Mouse (Mus musculus) adrenal gland, postnatal 10 days (tissue): ENCODE measurements around the gene Sbno2. TPM values are rescaled to one million over a fixed set of nuclear protein-coding genes. Genes with fewer than 3 reads are reported as not detected.

Experiments used
- DNase-seq: peaks from one replicate; pipeline ENCODE4 v3.0.0; 2021; ENCODE audit warnings: mixed read lengths
- long read RNA-seq, 2 experiments: library from polyadenylated mRNA; stranded (forward); transcript quantifications; one replicate each; pipeline ENCODE4 v2.0.0; 2021
- total RNA-seq, 2 experiments: library from RNA; stranded (reverse); gene quantifications; 2 replicates each; pipeline ENCODE4 v1.2.3; 2021

Gene Sbno2
- total RNA-seq: 10 to 100 TPM; 37.5 to 55.7 TPM
- long read RNA-seq, experiment 1, partial matches to known transcripts: 16 of 41 reads
- long read RNA-seq, experiment 1, other reads (novel, unspliced or antisense): 20 of 41 reads
- long read RNA-seq, experiment 2, partial matches to known transcripts: 10 of 20 reads
- long read RNA-seq, experiment 2, other reads (novel, unspliced or antisense): 10 of 20 reads

DNA sequence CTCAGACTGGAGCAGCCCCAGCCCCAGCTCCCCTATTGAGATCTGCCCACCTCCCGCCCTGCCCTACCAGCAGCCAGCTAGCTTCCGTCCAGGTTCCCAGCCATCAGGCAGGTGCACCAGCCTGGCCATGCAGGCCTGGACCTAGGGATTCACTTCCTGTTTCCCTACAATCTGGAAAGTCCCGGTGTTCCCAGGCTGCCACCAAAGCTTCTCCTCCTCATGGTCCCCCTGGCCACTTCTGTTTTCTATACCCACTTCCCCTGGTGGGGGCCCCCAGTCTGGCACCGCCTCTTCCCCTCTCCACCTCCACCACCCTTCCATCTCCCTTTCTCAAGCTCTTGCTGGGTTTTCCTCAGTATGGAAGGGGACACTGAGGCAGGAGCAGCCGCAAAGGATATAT is at the start of gene Sbno2:
Gene Sbno2, minus strand, starts transcription at position 112 of the 400 bp plus-strand sequence.
- DNase-seq: no peak

GRCm38 (mm10) chr10:80154384-80154783 is 49.0 kb upstream of the Sbno2 start:
- DNase-seq: no peak

GRCm38 (mm10) chr10:80153713-80154112 is 48.3 kb upstream of the Sbno2 start:
- no peak for DNase-seq

GRCm38 (mm10) chr10:80152873-80153260 is 47.5 kb upstream of the Sbno2 start:
- peak; percentile 89 for DNase-seq

DNA sequence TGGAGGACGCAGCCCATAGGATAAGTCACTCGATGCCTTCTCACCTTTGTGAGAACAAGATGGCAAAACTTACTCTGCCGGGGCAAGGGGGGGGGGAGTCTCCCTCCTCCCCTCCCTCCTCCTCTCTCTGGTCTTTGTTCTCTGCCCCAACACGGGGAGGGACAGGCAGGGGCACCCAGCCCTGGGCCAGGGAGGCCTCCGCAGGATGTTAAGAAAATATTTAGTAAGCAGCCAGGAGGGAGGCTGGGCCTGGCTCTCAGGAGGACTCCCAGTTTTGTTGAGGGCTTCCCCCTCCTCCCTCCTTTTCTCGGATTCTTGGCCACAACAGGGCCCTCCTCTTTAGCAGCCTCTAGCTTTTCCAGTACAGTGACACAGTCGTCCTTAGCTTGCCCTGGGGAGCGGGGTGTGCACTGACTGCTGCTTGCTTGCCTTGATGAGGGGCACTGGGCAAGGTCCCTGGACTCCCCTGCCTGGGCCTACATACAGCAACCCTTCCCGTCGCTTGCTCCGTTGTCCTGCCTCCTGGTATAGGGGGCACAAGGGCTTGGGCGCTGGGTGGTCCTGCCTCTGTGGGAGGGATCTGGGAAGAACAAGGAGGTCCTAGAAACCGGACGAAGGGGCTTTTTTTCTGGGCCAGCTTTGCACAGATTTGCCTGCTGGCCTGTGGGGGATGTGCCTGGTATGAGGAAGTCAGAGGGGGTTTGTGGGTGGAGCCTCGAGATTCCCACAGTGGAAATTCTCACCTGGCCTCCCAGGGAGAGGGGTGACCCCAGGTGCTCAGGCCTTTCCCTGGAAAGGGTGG is 46.9 kb upstream of the Sbno2 start:
- peak; percentile 74 for DNase-seq

DNA sequence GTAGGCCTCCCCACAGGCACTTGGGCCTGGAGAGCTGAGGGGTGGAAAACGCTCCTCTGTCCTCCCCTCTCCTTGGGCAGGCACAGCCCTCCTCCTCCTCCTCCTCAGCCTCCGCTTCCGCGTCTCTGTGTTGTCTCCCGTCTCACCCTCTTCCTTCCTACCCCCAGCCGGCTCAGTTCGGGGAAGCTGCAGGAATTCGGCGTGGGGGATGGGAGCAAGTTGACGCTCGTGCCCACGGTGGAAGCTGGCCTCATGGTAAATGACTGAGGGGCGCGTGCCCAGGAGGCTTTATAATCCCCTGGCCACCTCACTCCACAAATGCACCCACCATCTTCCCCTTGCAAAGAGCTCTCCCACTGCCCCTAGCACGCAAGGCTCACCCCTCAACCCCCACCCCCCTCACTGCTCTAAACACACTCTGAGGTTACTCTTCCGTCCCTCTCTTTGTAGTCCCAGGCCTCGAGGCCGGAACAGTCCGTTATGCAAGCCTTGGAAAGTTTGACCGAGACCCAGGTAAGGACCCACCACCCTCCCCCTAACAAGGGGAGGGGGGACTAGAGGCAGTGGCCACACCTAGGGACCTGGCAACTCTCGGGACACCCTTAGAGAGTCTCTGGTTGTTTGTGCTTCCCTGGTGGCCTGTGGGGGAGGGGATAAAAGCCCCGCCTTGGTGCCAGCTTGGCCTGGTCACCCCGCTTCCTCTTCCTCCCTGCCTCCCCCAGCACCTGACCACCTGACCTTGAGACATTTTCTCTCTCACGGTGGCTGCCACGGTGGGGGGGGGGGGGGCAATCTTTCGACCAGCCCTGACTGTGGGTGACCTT is 46.1 kb upstream of the Sbno2 start:
- peak; percentile 82 for DNase-seq

GRCm38 (mm10) chr10:80150226-80151210 is 45.1 kb upstream of the Sbno2 start:
- peak; percentile 75 for DNase-seq

GRCm38 (mm10) chr10:80149291-80150225 is 44.2 kb upstream of the Sbno2 start:
- DNase-seq: peak; percentile 98

DNA sequence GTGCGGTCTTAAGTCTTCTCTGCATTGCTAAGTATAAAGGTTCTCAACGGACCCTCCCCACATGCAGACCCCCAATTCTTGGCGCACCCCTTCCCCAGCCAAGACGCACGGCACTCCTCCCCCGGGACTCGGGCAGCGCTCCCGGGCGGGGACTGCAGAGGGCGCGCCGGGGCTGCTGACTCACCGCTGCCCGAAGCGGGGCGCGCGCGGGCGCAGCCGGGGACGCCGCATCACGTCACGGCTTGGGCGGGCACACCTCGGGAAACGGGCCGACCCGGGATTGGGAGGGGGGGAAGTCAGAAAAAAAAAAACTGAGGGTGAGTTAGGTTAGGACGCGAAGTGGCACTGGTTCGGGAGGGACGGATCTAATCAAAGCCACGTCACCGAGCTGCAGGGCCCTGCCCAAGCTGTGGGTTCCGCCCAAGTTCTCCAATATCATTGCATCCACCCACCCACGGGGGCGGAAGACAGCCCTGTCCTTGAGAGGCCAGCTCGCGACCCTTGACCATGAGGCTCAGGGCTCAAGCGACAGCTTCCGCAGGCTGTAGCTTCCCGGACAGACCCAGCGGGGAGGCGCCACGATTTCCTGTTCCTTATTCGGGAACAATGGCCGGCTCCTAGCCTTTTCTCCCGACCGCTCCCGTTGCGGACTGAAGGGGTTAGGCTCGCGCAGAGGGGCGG is 43.4 kb upstream of the Sbno2 start:
- peak; percentile 97 for DNase-seq

- peak; percentile 95 for DNase-seq
Measured at GRCm38 (mm10) chr10:80147719-80148601, 42.6 kb upstream of the Sbno2 start, which contains the start of gene Midn. Gene Midn (plus strand): TSS chr10:80148272.

DNA sequence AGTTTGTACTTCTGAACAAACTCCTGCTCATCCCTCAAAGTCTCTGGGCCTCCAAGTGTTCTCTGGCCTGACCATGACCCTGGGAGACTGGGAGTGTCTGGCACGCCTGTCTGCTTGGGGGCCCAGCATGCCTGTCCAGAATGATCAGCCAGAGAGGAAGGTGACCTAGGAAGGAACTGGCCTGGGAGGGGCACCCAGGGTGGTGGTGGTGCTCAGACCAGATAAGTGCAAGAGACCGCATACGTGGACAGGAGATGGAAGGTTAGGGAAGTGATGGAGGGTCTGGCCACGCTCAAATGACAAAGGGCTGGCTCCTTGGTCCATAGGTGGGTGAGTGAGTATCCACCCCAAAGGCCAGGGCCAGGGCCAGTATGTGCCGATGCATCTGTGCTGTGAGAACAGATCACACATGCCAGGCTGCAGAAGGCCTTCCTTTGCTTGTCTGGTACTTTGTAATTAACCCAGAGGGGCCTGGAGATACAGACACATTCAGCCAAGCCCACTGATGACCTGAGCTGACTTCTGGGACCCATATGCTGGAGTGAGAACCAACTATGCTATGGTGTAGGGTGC is 41.9 kb upstream of the Sbno2 start:
- peak; percentile 48 for DNase-seq

DNA sequence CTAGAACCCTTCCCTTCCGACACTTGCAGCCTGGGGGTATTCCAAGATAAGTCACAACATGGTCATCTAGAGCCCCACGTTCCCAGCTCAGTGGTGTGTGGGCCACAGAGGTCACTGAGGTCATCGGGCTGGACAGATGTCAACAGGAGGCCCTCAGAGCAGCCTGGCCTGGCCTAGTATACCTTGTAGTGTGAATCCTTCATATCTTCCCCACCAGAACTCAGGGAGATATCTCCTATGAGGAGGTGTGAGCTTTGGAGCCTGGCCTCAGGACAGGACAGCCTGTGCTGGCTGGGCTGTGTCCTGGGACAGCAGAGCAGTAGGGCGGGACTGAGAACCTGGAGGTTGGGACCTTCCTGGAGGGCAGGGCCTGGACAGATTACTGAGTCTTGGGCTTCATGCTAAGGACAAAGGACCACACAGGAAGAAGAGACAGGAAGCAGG is 41.2 kb upstream of the Sbno2 start:
- DNase-seq: peak; percentile 47

DNA sequence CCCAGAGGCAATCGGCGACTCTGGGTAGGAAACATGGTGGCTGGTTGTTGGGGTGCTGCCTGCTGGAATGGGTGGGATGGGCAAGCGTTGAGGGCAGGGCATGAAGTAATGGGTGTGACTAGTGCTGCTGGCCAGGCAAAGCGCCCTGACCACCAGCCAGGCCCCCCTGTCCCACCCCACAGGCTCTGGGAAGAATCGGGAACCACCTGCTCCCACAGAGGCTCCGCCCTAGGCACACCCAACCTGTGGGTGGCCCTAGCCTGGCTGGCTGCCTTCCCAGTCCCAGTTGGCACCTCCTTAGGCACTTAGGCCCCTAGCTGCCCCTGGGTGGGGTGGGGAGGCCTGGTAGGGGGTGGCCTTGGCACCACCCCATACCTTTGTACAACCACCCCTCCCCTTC is 40.5 kb upstream of the Sbno2 start:
- DNase-seq: peak; percentile 67

DNA sequence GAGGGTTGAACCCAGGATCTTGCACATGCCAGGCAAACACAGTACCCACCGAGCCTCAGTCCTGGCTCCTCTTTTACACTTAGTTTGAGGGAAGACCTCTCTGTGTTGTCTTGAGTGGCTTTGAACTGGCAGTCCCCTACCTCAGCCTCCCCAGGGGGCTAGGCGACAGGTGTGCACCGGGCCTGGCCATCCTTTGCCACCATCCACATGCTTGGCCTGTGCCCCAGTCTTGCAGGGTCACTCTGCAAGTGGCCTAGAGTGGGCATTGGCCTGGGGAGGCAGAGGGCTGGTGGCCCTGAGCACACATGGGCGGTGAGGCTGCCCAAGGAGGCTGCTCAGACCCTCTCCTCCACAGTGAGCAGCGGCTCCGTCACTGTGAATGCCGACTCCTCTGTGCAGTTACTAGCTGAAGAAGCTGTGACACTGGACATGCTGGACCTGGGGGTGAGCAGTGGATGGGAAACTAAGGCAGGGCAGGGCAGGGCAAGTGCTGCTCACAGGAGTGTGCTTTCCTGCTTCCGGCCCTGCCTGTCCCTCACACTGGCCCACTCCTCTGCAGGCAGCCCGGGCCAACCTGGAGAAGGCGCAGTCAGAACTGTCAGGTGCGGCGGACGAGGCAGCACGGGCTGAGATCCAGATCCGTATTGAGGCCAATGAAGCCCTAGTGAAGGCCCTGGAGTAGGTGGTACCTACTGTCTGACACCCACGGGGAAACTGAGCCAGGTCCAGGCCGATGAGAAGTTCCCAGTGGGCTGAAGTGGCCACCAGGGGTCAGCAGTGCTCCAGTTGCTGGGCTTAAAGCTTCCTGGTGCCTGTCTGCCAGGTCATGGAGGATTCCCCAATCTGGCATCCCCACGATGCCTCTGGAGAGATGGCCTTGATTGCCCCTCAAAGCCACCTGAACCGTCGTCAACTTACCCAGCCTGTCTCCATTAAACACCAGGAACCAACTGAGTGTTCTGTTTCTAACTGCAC is 39.8 kb upstream of the Sbno2 start:
- DNase-seq: peak; percentile 85

GRCm38 (mm10) chr10:80144159-80144558 is 38.8 kb upstream of the Sbno2 start:
- DNase-seq: no peak

- DNase-seq: no peak
Measured at GRCm38 (mm10) chr10:80143664-80144063, 38.3 kb upstream of the Sbno2 start.

GRCm38 (mm10) chr10:80142530-80142925 is 37.2 kb upstream of the Sbno2 start:
- DNase-seq: peak; percentile 68
